Mouse (Mus musculus): ENCODE results near the gene Tmem176b. TPM values are rescaled to one million over a fixed set of nuclear protein-coding genes. Genes with fewer than 3 reads are reported as not detected.

Tmem176b gene
- polyA plus RNA-seq, 1 experiment from 2014 or later, result 111 TPM

GRCm38 (mm10) chr6:48817815-48818214 is 23.5 kb downstream of the Tmem176b start:
- 9% methylated on average over 6 of the region's 6 CpGs for WGBS
- Histone ChIP-seq H3K27ac (replicated peaks) (no peak overlapping the region), H3K36me3 (no peaks in the 10 kb centered on the region), H3K4me1 (replicated peaks) (no peaks in the 10 kb centered on the region), H3K9me3 (no peaks in the 10 kb centered on the region), H3K4me3 (no peak overlapping the region), H3K27me3 (no peaks in the 10 kb centered on the region), H3K9ac (no peak overlapping the region), H3K4me2 (no peak overlapping the region)
- no peak for ATAC-seq (ENCODE audit: low FRiP score, low read depth)

DNA sequence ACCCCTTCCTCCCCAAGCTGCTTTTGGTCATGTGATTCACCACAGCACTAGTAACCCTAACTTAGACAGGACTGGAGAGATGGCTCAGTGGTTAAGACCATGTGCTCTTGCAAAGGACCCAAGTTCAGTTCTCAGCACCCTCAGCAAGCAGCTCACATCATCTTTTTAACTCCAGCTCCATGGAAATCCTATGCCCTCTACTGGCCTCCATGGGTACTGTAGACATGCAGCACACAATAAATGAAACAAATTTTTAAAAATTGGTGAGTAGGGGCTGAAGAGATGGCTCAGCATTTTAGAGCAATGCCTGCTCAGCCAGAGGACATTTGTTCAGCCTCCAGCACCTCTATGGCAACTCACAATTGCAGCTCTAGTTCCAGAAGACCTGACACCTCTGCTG is 26.3 kb downstream of the Tmem176b start:
- no peaks in the 10 kb centered on the region for H3K9me3 ChIP-seq
- H3K4me2 ChIP-seq, result no peak overlapping the region
- no peak for ATAC-seq (ENCODE audit: low FRiP score, low read depth)
- no peaks in the 10 kb centered on the region for H3K36me3 ChIP-seq
- H3K4me3 ChIP-seq, result no peak overlapping the region
- no peak overlapping the region for H3K27ac ChIP-seq (replicated peaks)
- H3K9ac ChIP-seq, result no peak overlapping the region
- no peaks in the 10 kb centered on the region for H3K27me3 ChIP-seq
- no peaks in the 10 kb centered on the region for H3K4me1 ChIP-seq (replicated peaks)

DNA sequence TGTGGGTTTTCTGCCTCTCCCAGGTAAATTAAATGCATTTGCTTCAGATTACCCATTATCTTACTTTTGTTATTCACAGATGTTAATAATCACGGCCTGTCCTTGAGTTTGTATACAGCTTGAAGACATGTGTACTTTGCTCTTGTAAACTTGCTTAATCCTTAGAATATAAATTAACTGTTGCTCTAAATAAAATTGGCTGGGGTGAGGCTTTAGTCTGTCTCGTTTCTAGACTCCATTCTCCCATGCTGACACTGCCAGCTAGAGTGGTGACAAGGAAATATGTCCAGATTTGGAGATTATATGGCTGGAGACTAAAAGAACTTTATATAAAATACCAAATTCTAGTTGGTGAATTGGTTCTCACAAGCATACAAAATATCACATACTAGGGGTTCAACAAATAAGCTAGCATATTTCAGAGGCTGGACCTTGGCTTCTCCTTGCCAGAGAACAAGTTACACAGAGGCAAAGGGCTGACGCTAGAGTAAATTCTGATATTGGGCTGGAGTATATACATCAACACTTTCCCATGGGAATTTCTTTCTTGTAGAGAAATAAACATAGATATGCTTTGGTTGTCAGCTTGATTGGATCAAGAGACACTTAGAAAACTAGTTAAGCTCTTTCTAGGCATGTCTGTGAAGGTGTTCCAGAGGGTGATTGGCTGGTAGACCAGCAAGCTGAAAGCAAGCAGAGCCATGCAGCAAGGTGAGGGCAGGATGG is 31.6 kb downstream of the Tmem176b start:
- Histone ChIP-seq H3K9ac (no peak overlapping the region), H3K27me3 (no peaks in the 10 kb centered on the region), H3K9me3 (no peaks in the 10 kb centered on the region), H3K27ac (replicated peaks) (no peak overlapping the region), H3K4me1 (replicated peaks) (no peaks in the 10 kb centered on the region), H3K4me3 (no peak overlapping the region), H3K4me2 (no peak overlapping the region), H3K36me3 (no peaks in the 10 kb centered on the region)
- no peak for ATAC-seq (ENCODE audit: low FRiP score, low read depth)
- 78% methylated on average over 3 of the region's 3 CpGs for WGBS

- no peak overlapping the region for H3K9ac ChIP-seq
- H3K9me3 ChIP-seq, result no peaks in the 10 kb centered on the region
- H3K36me3 ChIP-seq, result no peaks in the 10 kb centered on the region
- no peaks in the 10 kb centered on the region for H3K4me1 ChIP-seq (replicated peaks)
- ATAC-seq (ENCODE audit: low FRiP score, low read depth), result no peak
- 91% methylated on average over 3 of the region's 3 CpGs for WGBS
- H3K4me2 ChIP-seq, result no peak overlapping the region
- H3K4me3 ChIP-seq, result no peak overlapping the region
- no peaks in the 10 kb centered on the region for H3K27me3 ChIP-seq
- no peak overlapping the region for H3K27ac ChIP-seq (replicated peaks)
Observed at GRCm38 (mm10) chr6:48806746-48807145, 34.5 kb downstream of the Tmem176b start.

GRCm38 (mm10) chr6:48804346-48804745 is 37.0 kb downstream of the Tmem176b start:
- no peak overlapping the region for H3K4me3 ChIP-seq
- no peak for ATAC-seq (ENCODE audit: low FRiP score, low read depth)
- no peaks in the 10 kb centered on the region for H3K4me1 ChIP-seq (replicated peaks)
- no peak overlapping the region for H3K9ac ChIP-seq
- 91% methylated on average over 5 of the region's 5 CpGs for WGBS
- no peaks in the 10 kb centered on the region for H3K36me3 ChIP-seq
- H3K9me3 ChIP-seq, result no peaks in the 10 kb centered on the region
- no peaks in the 10 kb centered on the region for H3K27me3 ChIP-seq
- H3K4me2 ChIP-seq, result no peak overlapping the region
- H3K27ac ChIP-seq (replicated peaks), result no peak overlapping the region

DNA sequence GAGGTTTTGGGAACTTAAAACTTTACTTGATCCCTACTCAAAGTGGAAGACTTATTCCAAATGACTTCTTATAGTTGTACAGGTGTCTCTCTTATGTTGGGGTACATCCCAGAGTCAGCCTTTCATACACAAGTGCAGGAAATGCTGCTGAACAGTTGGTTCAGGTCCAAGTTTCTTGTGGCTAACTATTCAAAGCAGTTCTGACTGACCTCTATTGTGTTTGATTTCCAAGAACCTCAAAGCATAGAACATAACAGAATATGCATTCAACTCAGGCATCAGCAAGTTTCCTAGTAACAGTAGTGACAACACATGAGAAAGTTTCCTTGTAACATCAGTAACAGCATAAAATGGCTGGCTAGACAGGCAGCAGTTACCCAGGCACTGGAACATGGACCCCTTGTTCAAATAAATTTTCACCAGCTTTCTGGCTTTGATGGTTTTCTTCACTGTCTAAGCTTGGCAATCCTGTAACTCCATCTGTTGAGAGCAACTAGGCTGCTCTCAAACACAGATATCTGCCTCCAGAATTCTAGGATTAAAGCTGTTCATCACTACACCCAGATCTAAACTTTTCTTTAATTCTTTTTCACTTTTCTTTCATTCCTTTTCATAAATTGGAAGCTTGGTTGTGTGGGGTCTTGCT is 37.8 kb downstream of the Tmem176b start:
- H3K36me3 ChIP-seq, result no peaks in the 10 kb centered on the region
- H3K9me3 ChIP-seq, result no peaks in the 10 kb centered on the region
- H3K27ac ChIP-seq (replicated peaks), result no peak overlapping the region
- H3K27me3 ChIP-seq, result no peaks in the 10 kb centered on the region
- ATAC-seq (ENCODE audit: low FRiP score, low read depth), result no peak
- no peak overlapping the region for H3K4me3 ChIP-seq
- H3K9ac ChIP-seq, result no peak overlapping the region
- H3K4me2 ChIP-seq, result no peak overlapping the region
- no peaks in the 10 kb centered on the region for H3K4me1 ChIP-seq (replicated peaks)

DNA sequence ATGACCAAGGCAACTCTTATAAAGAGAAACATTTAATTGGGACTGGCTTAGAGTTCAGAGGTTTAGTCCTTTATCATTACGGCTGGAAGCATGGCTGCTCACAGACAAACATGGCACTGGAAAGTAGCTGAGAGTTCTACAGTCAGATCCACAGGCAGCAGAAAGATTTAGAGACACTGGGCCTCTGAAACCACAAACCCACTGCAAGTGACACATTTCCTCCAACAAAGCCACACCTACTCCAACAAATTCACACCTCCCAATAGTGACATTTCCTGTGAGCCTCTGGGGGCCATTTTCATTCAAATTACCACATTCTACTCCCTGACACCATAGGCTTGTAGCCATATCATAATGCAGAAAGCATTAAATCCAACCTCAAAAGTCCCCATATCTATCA is 39.4 kb downstream of the Tmem176b start:
- H3K4me1 ChIP-seq (replicated peaks), result no peaks in the 10 kb centered on the region
- ATAC-seq (ENCODE audit: low FRiP score, low read depth), result no peak
- 93% methylated on average over 1 of the region's 1 CpGs for WGBS

GRCm38 (mm10) chr6:48787867-48788266 is 53.4 kb downstream of the Tmem176b start:
- H3K36me3 ChIP-seq, result no peaks in the 10 kb centered on the region
- H3K4me3 ChIP-seq, result no peak overlapping the region
- H3K4me2 ChIP-seq, result no peak overlapping the region

More for the DNA sequence above, 39.4 kb downstream of the Tmem176b start:
- no peak overlapping the region for H3K4me2 ChIP-seq
- H3K9me3 ChIP-seq, result no peaks in the 10 kb centered on the region
- H3K36me3 ChIP-seq, result no peaks in the 10 kb centered on the region
- no peak overlapping the region for H3K27ac ChIP-seq (replicated peaks)
- no peak overlapping the region for H3K4me3 ChIP-seq
- no peaks in the 10 kb centered on the region for H3K27me3 ChIP-seq
- H3K9ac ChIP-seq, result no peak overlapping the region

GRCm38 (mm10) chr6:48785601-48786000 is 55.7 kb downstream of the Tmem176b start:
- no peaks in the 10 kb centered on the region for H3K27me3 ChIP-seq
- H3K4me1 ChIP-seq (replicated peaks), result no peaks in the 10 kb centered on the region
- no peaks in the 10 kb centered on the region for H3K36me3 ChIP-seq
- H3K27ac ChIP-seq (replicated peaks), result no peak overlapping the region
- no peak overlapping the region for H3K9ac ChIP-seq
- H3K4me3 ChIP-seq, result no peak overlapping the region
- no peak for ATAC-seq (ENCODE audit: low FRiP score, low read depth)
- H3K4me2 ChIP-seq, result no peak overlapping the region
- H3K9me3 ChIP-seq, result no peaks in the 10 kb centered on the region
- WGBS, result 80% methylated on average over 2 of the region's 2 CpGs

More at GRCm38 (mm10) chr6:48787867-48788266, 53.4 kb downstream of the Tmem176b start:
- Histone ChIP-seq H3K4me1 (replicated peaks) (no peaks in the 10 kb centered on the region), H3K27me3 (no peaks in the 10 kb centered on the region), H3K27ac (replicated peaks) (no peak overlapping the region), H3K9me3 (no peaks in the 10 kb centered on the region), H3K9ac (no peak overlapping the region)
- ATAC-seq (ENCODE audit: low FRiP score, low read depth), result no peak
- 78% methylated on average over 2 of the region's 2 CpGs for WGBS

GRCm38 (mm10) chr6:48785189-48785588 is 56.1 kb downstream of the Tmem176b start:
- no peak overlapping the region for H3K9ac ChIP-seq
- no peak overlapping the region for H3K4me3 ChIP-seq
- H3K4me1 ChIP-seq (replicated peaks), result no peaks in the 10 kb centered on the region
- no peaks in the 10 kb centered on the region for H3K36me3 ChIP-seq
- no peak for ATAC-seq (ENCODE audit: low FRiP score, low read depth)
- no peaks in the 10 kb centered on the region for H3K27me3 ChIP-seq
- 76% methylated on average over 1 of the region's 1 CpGs for WGBS
- H3K27ac ChIP-seq (replicated peaks), result no peak overlapping the region
- no peaks in the 10 kb centered on the region for H3K9me3 ChIP-seq
- H3K4me2 ChIP-seq, result no peak overlapping the region

GRCm38 (mm10) chr6:48784406-48784805 is 56.9 kb downstream of the Tmem176b start:
- no peaks in the 10 kb centered on the region for H3K4me1 ChIP-seq (replicated peaks)
- ATAC-seq (ENCODE audit: low FRiP score, low read depth), result no peak
- WGBS, result 96% methylated on average over 1 of the region's 1 CpGs
- no peak overlapping the region for H3K4me2 ChIP-seq
- no peaks in the 10 kb centered on the region for H3K9me3 ChIP-seq
- H3K36me3 ChIP-seq, result no peaks in the 10 kb centered on the region
- no peak overlapping the region for H3K4me3 ChIP-seq
- no peak overlapping the region for H3K9ac ChIP-seq
- no peaks in the 10 kb centered on the region for H3K27me3 ChIP-seq
- H3K27ac ChIP-seq (replicated peaks), result no peak overlapping the region

Data from hindbrain, embryonic 15.5 days (tissue).